Mouse (Mus musculus) embryo, embryonic 10 days (tissue): ENCODE results near the gene Hck.

Experiments used
- DNase-seq: peaks from one replicate; pipeline ENCODE4 v3.0.0-alpha.2; 2015; ENCODE audit warnings: low spot score

Hck gene

GRCm38 (mm10) chr2:153108313-153109264, at the start of gene Hck:
Gene Hck (plus strand): TSS chr2:153108468.
- DNase-seq: peak; percentile 32

DNA sequence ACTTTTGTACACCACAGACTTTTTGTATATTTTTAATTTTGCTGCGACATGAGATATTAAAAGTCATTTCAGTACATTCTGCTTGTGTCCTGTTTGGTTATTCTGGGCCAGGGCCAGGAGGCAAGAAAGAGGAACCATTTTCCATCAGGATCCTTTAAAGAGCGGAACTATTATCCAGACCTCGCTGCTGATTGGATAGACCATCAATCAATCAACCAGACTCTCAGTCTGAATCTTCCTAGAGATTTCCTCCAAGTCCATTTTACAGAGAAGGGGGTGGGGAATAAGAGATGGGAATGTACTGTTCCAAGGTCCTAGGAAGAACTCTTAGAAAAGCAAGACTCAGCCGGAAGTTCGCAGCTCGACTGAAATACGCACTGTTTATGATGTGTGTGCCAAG, 48.1 kb upstream of the Hck start:
- DNase-seq: no peak

DNA sequence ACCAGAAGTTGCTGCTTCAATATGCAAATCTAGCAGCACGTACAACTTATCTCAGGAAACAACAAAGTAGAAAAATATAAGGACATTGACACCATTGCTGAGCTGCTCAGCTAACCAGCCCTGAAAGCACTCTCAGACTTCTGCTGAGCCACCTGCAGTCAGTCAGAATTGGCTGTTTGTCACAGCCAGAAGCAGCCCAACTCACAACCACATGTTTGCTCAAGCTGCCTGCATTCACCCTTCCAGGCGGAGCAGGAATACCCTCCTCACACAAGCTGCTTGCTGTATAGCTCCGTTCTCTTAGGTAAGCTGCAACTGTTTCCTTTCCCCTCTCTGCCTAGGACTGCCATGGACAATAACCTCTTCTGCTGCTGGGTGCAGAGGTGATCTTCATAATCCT, 44.9 kb upstream of the Hck start:
- DNase-seq: no peak

DNA sequence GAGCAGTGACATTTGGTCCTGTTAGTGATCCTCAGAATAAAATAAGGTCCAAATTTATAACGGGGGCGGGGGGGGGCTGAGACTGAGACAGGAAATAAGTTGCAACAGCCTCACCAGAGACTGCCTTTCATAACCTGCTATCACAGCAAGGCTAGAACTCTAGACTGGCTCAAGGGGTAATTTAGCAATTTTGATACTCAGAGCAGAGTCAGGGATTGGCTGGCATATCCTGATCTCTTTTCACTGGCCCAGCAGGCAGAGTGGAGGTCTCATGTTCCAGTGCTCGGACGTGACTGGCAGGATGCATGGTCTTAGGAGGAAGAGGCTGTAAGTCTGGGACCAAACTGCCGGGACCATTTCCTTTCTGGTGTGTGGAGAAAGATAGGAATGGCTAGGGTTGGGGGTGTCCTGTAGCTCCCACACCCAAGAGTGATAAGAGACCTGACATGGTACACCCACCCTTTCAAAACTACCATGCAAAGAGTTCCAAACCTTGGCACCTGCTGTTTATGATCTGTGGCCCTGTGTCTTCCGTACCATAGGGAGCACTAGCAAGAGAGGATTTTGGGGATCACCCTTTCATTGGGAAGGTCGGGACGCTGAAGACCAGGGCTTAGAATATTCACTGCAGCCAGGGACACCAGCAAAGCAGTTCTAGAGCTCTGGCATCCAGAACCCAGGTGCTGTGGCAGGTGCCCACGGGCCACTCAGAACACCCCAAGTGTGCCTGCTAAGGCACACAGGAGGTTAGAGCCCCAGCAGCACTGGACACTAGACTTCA, 43.9 kb upstream of the Hck start:
- DNase-seq: no peak

- no peak for DNase-seq
Observed at GRCm38 (mm10) chr2:153065747-153066508, 42.3 kb upstream of the Hck start, which contains the start of gene Ccm2l. Gene Ccm2l (plus strand): TSS chr2:153065955.

DNA sequence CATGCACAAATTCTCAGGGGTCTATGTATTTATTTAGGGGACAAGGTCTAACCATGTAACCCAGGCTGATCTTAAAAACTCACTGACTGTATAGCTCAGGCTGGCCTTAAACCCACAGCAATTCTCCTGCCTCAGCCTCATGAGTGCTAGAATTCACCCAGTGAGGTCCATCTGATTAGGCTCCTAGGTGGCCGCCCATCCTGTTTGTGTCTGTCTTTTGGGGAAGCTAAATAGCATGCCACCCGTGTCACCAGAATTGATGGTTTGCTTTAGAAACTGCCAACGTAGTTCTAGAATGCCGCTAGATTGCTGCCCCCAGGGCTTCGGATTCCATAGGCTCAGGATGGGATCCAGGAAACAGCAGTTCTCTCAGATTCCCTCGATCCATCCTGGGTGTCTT, 41.3 kb upstream of the Hck start:
- DNase-seq: no peak

- peak; percentile 64 for DNase-seq
Observed at GRCm38 (mm10) chr2:153070762-153071490, 37.3 kb upstream of the Hck start.

DNA sequence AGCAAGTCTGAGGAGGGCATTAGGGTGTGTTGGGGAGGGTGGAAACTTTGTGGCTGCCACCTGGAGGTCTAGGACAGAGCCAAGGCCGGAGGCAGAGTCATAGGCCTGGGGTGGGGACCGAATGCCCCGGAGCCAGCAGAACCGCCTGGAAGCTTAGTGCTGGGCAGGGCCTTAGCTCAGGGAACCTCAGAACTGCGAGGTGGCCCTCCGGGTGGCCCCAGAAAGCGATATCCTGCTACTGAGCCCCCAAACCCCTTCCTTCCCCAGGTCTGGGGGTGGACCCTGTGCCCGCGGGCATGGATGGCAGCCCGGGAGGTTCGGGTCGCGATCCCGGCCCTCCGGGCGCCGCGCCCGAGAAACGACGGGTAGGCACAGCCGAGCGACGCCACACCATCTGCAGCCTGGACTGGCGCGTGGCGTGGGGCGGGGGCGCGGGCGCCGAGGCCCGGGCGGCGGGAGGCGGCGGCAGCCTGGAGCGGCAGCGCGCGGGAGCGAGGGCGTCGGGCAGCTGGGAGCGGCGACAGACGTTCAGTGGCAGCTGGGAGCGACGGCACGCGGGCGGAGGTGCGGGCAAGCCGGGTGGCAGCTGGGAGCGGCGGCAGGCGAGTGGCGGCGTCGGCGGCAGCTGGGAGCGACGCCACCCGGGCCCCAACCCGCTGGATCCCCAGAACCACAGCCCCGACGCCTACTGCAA, 36.6 kb upstream of the Hck start:
- DNase-seq: peak; percentile 42

- no peak for DNase-seq
Observed at GRCm38 (mm10) chr2:153074651-153075050, 33.6 kb upstream of the Hck start.

DNA sequence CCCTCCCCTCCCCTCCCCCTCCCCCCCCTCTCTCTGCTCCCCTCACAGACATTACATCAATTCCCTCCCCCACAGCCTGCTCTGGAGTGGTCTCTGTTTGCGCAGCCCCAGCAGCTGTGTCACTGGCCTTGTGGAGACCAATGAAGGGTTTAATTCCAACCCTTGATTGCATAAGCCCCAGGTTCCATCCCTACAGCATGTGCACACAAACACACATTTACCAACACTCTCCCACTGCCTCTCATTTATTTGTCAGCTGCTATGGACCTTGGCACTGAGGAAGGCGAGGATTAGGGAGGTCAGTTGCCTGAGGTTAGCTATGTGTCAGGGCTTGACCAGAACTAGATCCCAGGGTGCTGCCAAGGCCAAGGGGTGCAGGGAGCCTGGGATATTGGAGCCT, 32.3 kb upstream of the Hck start:
- DNase-seq: no peak

GRCm38 (mm10) chr2:153080841-153081523, 27.3 kb upstream of the Hck start:
- peak; percentile 92 for DNase-seq

GRCm38 (mm10) chr2:153081866-153082265, 26.4 kb upstream of the Hck start:
- DNase-seq: no peak

DNA sequence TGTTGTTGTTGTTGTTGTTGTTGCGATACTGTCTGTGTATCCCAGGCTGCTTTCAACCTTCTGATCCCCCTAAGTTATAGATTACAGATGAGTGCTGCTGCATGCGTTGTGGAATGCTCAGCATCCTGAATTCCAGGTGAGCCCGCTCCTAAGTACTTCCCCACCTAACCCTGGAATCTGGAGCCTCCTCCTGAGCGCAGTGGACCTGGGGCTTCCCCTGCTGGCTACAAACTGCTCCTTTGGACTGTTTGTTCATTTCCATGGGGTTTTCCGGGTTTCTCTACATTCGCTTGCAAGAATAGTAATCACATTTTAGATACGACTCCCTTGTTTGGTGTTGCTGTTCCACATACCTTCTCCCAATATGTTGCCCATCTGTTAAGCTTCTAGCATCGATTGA, 25.0 kb upstream of the Hck start:
- DNase-seq: no peak

DNA sequence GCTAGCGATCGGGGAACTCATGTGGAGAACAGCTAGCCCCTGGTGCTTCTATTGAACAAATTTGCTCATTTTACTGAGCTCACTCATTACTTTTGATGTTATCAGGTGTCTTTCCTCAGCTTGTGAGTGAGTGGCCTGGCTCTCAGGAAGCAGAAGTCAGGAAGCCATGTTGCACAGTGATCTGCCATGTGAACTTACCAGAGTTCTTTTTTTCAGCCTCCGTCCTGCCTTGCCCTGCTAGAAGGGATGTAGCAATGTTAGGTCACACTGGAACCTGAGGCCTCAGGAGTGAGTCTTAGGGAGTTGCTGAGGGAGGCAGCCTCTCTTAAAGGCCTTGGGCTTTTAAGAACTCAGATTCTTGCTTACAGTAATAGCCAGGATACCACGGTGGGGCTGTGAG, 24.4 kb upstream of the Hck start:
- DNase-seq: no peak

DNA sequence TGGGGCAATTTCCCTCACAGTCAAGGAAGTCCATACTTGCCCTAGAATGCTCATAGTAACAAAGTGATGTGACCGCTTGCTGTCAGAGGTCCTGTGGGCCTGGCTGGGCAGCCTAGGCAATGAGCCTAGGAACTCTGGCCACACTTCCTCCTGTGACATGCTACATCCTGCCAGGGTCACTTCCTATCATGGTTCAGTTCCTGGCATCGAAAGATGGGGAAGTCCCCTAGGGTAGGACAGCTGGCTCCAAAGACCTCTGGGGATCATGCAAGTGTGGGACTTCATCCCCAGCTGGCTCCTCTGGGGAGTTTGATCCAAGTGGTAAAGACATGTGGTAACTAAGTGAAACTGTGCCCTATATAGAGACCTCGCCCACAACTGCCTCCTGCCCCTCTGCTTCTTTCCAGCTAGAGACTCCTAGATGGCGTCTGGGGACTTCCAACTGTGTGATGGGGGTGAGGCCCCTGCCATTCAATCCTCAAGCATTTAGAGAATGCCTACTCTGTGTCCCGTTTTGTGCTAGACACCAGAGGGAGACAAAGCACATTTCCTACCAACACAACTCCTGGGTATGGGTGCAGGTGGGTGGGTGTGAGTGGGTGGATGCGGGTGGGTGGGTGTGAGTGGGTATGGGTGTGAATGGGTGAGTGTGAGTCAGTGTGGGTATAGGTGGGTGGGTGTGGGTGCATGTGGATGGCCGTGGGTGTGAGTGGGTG, 23.8 kb upstream of the Hck start:
- DNase-seq: no peak

GRCm38 (mm10) chr2:153085556-153085955, 22.7 kb upstream of the Hck start:
- DNase-seq: no peak

DNA sequence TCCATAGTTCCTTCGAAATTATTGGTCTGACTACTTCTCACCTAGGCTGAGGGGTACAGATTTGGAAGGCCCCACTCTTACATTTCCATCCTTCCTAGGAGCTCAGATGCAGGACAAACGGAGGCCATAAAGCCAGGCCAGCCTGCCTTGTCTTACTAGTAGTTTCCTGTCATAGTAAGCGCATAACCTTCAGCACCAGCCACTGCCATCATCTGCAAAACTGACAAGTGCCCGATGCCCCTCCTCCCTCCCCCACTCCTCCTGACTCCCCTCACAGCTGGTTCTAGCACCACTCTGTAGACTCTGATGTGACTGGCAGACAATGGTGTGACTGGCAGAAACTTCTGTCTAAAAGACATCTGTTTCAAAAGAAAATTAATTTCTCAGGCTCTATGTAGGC, 22.1 kb upstream of the Hck start:
- no peak for DNase-seq

DNA sequence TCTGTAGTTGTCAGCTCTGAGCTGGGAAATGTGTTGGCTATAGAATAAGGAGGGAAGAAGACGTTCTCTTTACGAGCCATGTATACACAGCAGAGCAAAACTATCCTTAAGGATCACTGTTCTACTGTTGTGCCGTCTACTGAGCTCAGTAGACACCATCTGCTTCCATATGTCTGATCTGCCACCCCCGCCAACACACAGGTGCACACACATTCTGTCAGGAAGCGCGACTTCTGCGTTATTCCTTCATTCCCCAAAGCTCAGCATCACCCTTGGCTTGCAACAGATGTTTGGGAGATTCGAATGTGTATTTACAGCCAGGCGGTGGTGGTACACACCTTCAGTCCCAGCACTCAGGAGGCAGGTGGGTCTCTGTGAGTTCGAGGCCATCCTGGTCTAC, 21.2 kb upstream of the Hck start:
- no peak for DNase-seq

GRCm38 (mm10) chr2:153089316-153089715, 19.0 kb upstream of the Hck start:
- DNase-seq: no peak
